9 mouse cellular contexts compared by ENCODE assay signal in genomic region chr9:65519807-65520504, GRCm38 (mm10). TPM values are rescaled to one million over a fixed set of nuclear protein-coding genes. Genes with fewer than 3 reads are reported as not detected.
A peak's percentile ranks its signal among the peaks of the same experiment; 100 is the strongest.
DNase-seq lines count a peak whose midpoint lies in the region; ATAC-seq and TF ChIP-seq lines count a peak whose summit lies in the region.
"Had no signal": no experiment of that assay in that cellular context is flagged by ENCODE, and none has a peak within 500 bp of the region (broad histone marks: within the 10 kb centered on the region; RNA-seq: fewer than 3 reads in every experiment).

Ankdd1a (minus strand) TSS chr9:65520193.

- H3K4me3 ChIP-seq in heart, embryonic 12.5 days, result peak within 1 kb of the TSS; percentile 39
- peak within 1 kb of the TSS; percentile 28 for H3K4me3 ChIP-seq in embryonic facial prominence, embryonic 12.5 days
- no peak within 1 kb of the TSS for H3K4me3 ChIP-seq in intestine, postnatal 0 days (ENCODE audit: low read depth, low read length)
- peak within 1 kb of the TSS; percentile 49 for H3K4me3 ChIP-seq in midbrain, embryonic 10.5 days
- peak within 1 kb of the TSS; percentile 12; the same call in 1 of the 2 replicates for H3K4me3 ChIP-seq in stomach, postnatal 0 days (ENCODE audit: low read depth, low read length)

- ATAC-seq in heart, embryonic 12.5 days (ENCODE audit: insufficient number of reproducible peaks, low FRiP score), result peak; percentile 37; the same call in 1 of the 2 replicates
- peak; percentile 59; the same call in 1 of the 2 replicates for ATAC-seq in embryonic facial prominence, embryonic 12.5 days (ENCODE audit: insufficient number of reproducible peaks, insufficient read depth, low FRiP score, low TSS enrichment)
- peak; percentile 28; the same call in 1 of the 2 replicates for ATAC-seq in intestine, postnatal 0 days
- ATAC-seq in stomach, postnatal 0 days (ENCODE audit: low FRiP score, low TSS enrichment), result no peak

- 12% methylated on average over 25 of the region's 25 CpGs for WGBS in heart, embryonic 12.5 days
- 9% methylated on average over 21 of the region's 25 CpGs for WGBS in embryonic facial prominence, embryonic 12.5 days
- 9% methylated on average over 25 of the region's 25 CpGs for WGBS in intestine, postnatal 0 days
- WGBS in midbrain, embryonic 10.5 days, result 10% methylated on average over 25 of the region's 25 CpGs
- 7% methylated on average over 21 of the region's 25 CpGs for WGBS in stomach, postnatal 0 days

- H3K4me1 ChIP-seq in heart, embryonic 12.5 days (replicated peaks), result peaks cover 16% of the 10 kb centered on the region
- peaks cover 17% of the 10 kb centered on the region; the same call in 1 of the 2 replicates for H3K4me1 ChIP-seq in embryonic facial prominence, embryonic 12.5 days
- no peaks in the 10 kb centered on the region for H3K4me1 ChIP-seq in intestine, postnatal 0 days (replicated peaks; ENCODE audit: control insufficient read depth, insufficient read depth, low read length)
- peaks cover 27% of the 10 kb centered on the region for H3K4me1 ChIP-seq in midbrain, embryonic 10.5 days
- H3K4me1 ChIP-seq in stomach, postnatal 0 days (replicated peaks; ENCODE audit: control insufficient read depth, insufficient read depth), result no peaks in the 10 kb centered on the region

- H3K9me3 ChIP-seq in heart, embryonic 12.5 days (replicated peaks), result no peaks in the 10 kb centered on the region
- no peaks in the 10 kb centered on the region for H3K9me3 ChIP-seq in embryonic facial prominence, embryonic 12.5 days
- H3K9me3 ChIP-seq in intestine, postnatal 0 days (ENCODE audit: control insufficient read depth), result no peaks in the 10 kb centered on the region
- H3K9me3 ChIP-seq in midbrain, embryonic 10.5 days (replicated peaks), result no peaks in the 10 kb centered on the region
- H3K9me3 ChIP-seq in stomach, postnatal 0 days (ENCODE audit: control insufficient read depth, low read length), result no peaks in the 10 kb centered on the region

- peak within 1 kb of the TSS; percentile 71 for H3K4me2 ChIP-seq in heart, embryonic 12.5 days
- peak within 1 kb of the TSS; percentile 65 for H3K4me2 ChIP-seq in embryonic facial prominence, embryonic 12.5 days (replicated peaks)
- H3K4me2 ChIP-seq in intestine, postnatal 0 days (replicated peaks; ENCODE audit: low read depth), result peak within 1 kb of the TSS; percentile 43
- peak within 1 kb of the TSS; percentile 42 for H3K4me2 ChIP-seq in stomach, postnatal 0 days (replicated peaks; ENCODE audit: low read depth)

- H3K27ac ChIP-seq in heart, embryonic 12.5 days (ENCODE audit: poor library complexity, severe bottlenecking), result no peak within 1 kb of the TSS
- H3K27ac ChIP-seq in embryonic facial prominence, embryonic 12.5 days, result no peak within 1 kb of the TSS
- H3K27ac ChIP-seq in intestine, postnatal 0 days (ENCODE audit: low read depth, low read length), result no peak within 1 kb of the TSS
- H3K27ac ChIP-seq in midbrain, embryonic 10.5 days (replicated peaks), result no peak within 1 kb of the TSS
- no peak within 1 kb of the TSS for H3K27ac ChIP-seq in stomach, postnatal 0 days (replicated peaks)

- no peak for DNase-seq in heart, adult 18-20 months
- DNase-seq in R1 (ENCODE audit: low read depth, low spot score), result peak; percentile 52
- peak; percentile 41 for DNase-seq in midbrain, embryonic 10.5 days (ENCODE audit: low spot score)
- DNase-seq in stomach, postnatal 0 days (ENCODE audit: low spot score), result no peak
- no peak for DNase-seq in adrenal gland, postnatal 25 days

- peaks cover 7% of the 10 kb centered on the region for H3K27me3 ChIP-seq in heart, embryonic 12.5 days (replicated peaks)
- no peaks in the 10 kb centered on the region for H3K27me3 ChIP-seq in embryonic facial prominence, embryonic 12.5 days
- peaks cover 5% of the 10 kb centered on the region; the same call in 1 of the 2 replicates for H3K27me3 ChIP-seq in intestine, postnatal 0 days (replicated peaks; ENCODE audit: control insufficient read depth, insufficient read depth, low read length)
- peaks cover 27% of the 10 kb centered on the region for H3K27me3 ChIP-seq in midbrain, embryonic 10.5 days (ENCODE audit: low read depth, poor library complexity, severe bottlenecking)
- no peaks in the 10 kb centered on the region for H3K27me3 ChIP-seq in stomach, postnatal 0 days (ENCODE audit: control insufficient read depth, insufficient read depth, low read length)
- H3K27me3 ChIP-seq: CH12.LX had no signal

- H3K36me3 ChIP-seq in heart, embryonic 12.5 days, result no peaks in the 10 kb centered on the region
- H3K36me3 ChIP-seq in embryonic facial prominence, embryonic 12.5 days, result no peaks in the 10 kb centered on the region
- H3K36me3 ChIP-seq in intestine, postnatal 0 days (ENCODE audit: control insufficient read depth, insufficient read depth), result no peaks in the 10 kb centered on the region
- H3K36me3 ChIP-seq in midbrain, embryonic 10.5 days, result no peaks in the 10 kb centered on the region
- H3K36me3 ChIP-seq in stomach, postnatal 0 days (ENCODE audit: control insufficient read depth, insufficient read depth, low read length), result no peaks in the 10 kb centered on the region

- TF ChIP-seq EP300 in stomach, postnatal 0 days (optimal IDR thresholded peaks at IDR 0.05), result no peak

- no peak for TF ChIP-seq CTCF in intestine, postnatal 0 days (IDR thresholded peaks at IDR 0.05; ENCODE audit: low read depth)
- no peak for TF ChIP-seq CTCF in stomach, postnatal 0 days (IDR thresholded peaks at IDR 0.05; ENCODE audit: low read depth)

- peak within 1 kb of the TSS; percentile 43; the same call in 1 of the 2 replicates for H3K9ac ChIP-seq in heart, embryonic 12.5 days
- H3K9ac ChIP-seq in embryonic facial prominence, embryonic 12.5 days, result no peak within 1 kb of the TSS
- no peak within 1 kb of the TSS for H3K9ac ChIP-seq in intestine, postnatal 0 days (ENCODE audit: low read depth, low read length)
- no peak within 1 kb of the TSS for H3K9ac ChIP-seq in stomach, postnatal 0 days (ENCODE audit: low read length)

RNA-seq across cellular contexts. Expression of gene Ankdd1a, which starts in this region (rescaled TPM):
- not detected in 2 replicates for polyA plus RNA-seq in heart, embryonic 12.5 days (2016; fragmentation: Nextera tagmentation; extraction: Ambion mirVana)
- total RNA-seq in heart, adult 18-20 months (2021), result not detected
- polyA plus RNA-seq in embryonic facial prominence, embryonic 12.5 days (2016; fragmentation: Nextera tagmentation; extraction: Ambion mirVana), result not detected in 2 replicates
- not detected in 2 replicates for polyA plus RNA-seq in intestine, postnatal 0 days (2015; fragmentation: Nextera tagmentation; extraction: Ambion mirVana)
- 0.10 TPM in 1 of 2 replicates, not detected in the other for polyA plus RNA-seq in midbrain, embryonic 10.5 days (2016; fragmentation: Nextera tagmentation; extraction: Ambion mirVana)
- 0.18 and 0.35 TPM in 2 replicates for polyA plus RNA-seq in stomach, postnatal 0 days (2015; fragmentation: Nextera tagmentation; extraction: Ambion mirVana)
- 2.1 and 3.5 TPM in 2 replicates for total RNA-seq in adrenal gland, postnatal 25 days (2021)
- total RNA-seq: CH12.LX had no signal

Comparison
In these comparisons a context has a peak if more than half of its experiments do, and no peak if none do; other contexts are left out.
1. Peak in ATAC-seq, H3K4me3 ChIP-seq, H3K9ac ChIP-seq and H3K4me2 ChIP-seq in heart, embryonic 12.5 days; RNA of the gene not detected or under 1 TPM.
2. Peak in ATAC-seq, H3K4me3 ChIP-seq and H3K4me2 ChIP-seq in embryonic facial prominence, embryonic 12.5 days; RNA of the gene not detected or under 1 TPM.
3. Peak in ATAC-seq and H3K4me2 ChIP-seq in intestine, postnatal 0 days; RNA of the gene not detected or under 1 TPM.
4. Peak in DNase-seq and H3K4me3 ChIP-seq in midbrain, embryonic 10.5 days; RNA of the gene not detected or under 1 TPM.